Mouse (Mus musculus) cortical plate, adult 2 months (tissue): Measurements from ENCODE around the gene Srd5a3.

Source experiments
- CTCF ChIP-seq: fragments of 200-500 bp; IDR thresholded peaks from 2 replicates; pipeline ENCODE4 v1.5.1; 2011; ENCODE audit warnings: mild to moderate bottlenecking, control low read depth, low read length; ENCODE audit not compliant: insufficient read depth; ENCODE audit errors: extremely low read depth
- POLR2A ChIP-seq: fragments of 200-500 bp; IDR thresholded peaks from 2 replicates; pipeline ENCODE4 v1.6.1; 2011; ENCODE audit warnings: mild to moderate bottlenecking, low read length, control low read depth; ENCODE audit not compliant: insufficient read depth; ENCODE audit errors: extremely low read depth

- TF ChIP-seq CTCF (no peak), POLR2A (no peak)
Observed at GRCm38 (mm10) chr5:76183043-76183749, 43.1 kb downstream of the Srd5a3 start.
